Mouse (Mus musculus) lung, adult 2 months (tissue): ENCODE measurements around the gene Sorcs3.

Experiments
- CTCF ChIP-seq: fragments of 200-500 bp; IDR thresholded peaks from 2 replicates; pipeline ENCODE4 v1.5.1; 2011; ENCODE audit warnings: mild to moderate bottlenecking, low read length, control low read depth; ENCODE audit not compliant: insufficient read depth
- POLR2A ChIP-seq: fragments of 200-500 bp; IDR thresholded peaks from 2 replicates; pipeline ENCODE4 v1.6.1; 2011; ENCODE audit warnings: low read depth, mild to moderate bottlenecking, control low read depth, low read length, borderline replicate concordance; ENCODE audit errors: extremely low read depth

DNA sequence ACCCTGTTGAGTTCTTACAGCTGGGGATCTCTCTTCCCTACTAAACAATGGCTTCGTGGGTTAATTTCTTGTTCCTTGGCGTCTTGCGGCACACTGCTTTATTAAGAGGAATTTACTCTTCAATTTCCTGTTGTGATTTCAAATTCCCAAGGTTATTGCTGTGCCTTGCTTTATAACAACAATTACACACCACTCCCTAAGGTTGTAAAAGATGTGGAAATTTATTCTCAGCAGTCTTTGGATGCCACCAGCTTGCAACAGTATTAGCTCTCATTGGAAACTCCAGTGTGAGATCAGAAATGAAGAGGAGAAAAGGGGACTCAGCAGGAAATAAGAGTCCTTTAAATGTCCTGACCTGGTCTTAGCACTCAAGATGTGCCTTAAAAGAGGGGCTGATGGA, 641.9 kb downstream of the Sorcs3 start:
- TF ChIP-seq CTCF (no peak), POLR2A (no peak)
